Mouse (Mus musculus) ES-E14 (cell line): ENCODE data around the gene Sag. TPM values are rescaled to one million over a fixed set of nuclear protein-coding genes. Genes with fewer than 3 reads are reported as not detected.

Experiments
- DNase-seq: peaks from one replicate; pipeline ENCODE4 v3.0.0-alpha.2; 2013; ENCODE audit warnings: low read depth, low spot score
- H3K27ac ChIP-seq: 2 replicates; pipeline ENCODE4 v1.5.1; 2012; ENCODE audit warnings: low read depth, mild to moderate bottlenecking, low read length, moderate library complexity, mixed read lengths; ENCODE audit not compliant: poor library complexity, insufficient read depth, severe bottlenecking
- H3K36me3 ChIP-seq: 2 replicates; pipeline ENCODE4 v1.6.1; 2012; ENCODE audit warnings: mild to moderate bottlenecking, low read length, moderate library complexity, mixed read lengths; ENCODE audit not compliant: control insufficient read depth, poor library complexity, insufficient read depth, severe bottlenecking
- H3K4me1 ChIP-seq, 2 experiments: fragments of 150-350 bp in 1 of 2; sonication (generic) in 1 of 2; 2 replicates each; pipeline ENCODE4 v1.6.1; 2012; ENCODE audit warnings: low read length in 2 of 2, mild to moderate bottlenecking in 1 of 2, mixed read lengths in 1 of 2; ENCODE audit not compliant: control insufficient read depth in 2 of 2, insufficient read depth in 2 of 2, poor library complexity in 1 of 2
- H3K4me3 ChIP-seq, 2 experiments: fragments of 150-350 bp in 1 of 2; sonication (generic) in 1 of 2; 2 replicates each; pipeline ENCODE4 v1.5.1; 2012; ENCODE audit warnings: low read length in 2 of 2, low read depth in 1 of 2, mild to moderate bottlenecking in 1 of 2, mixed read lengths in 1 of 2; ENCODE audit not compliant: insufficient read depth in 1 of 2, poor library complexity in 1 of 2, severe bottlenecking in 1 of 2
- H3K9ac ChIP-seq: 2 replicates; pipeline ENCODE4 v1.6.1; 2012; ENCODE audit warnings: low read depth, mild to moderate bottlenecking, low read length, mixed read lengths; ENCODE audit not compliant: poor library complexity, insufficient read depth, severe bottlenecking
- H3K9me3 ChIP-seq: fragments of 150-350 bp; sonication (generic); 2 replicates; pipeline ENCODE4 v1.6.1; 2012; ENCODE audit warnings: low read depth, mild to moderate bottlenecking, low read length; ENCODE audit not compliant: control insufficient read depth, insufficient read depth
- CHD2 ChIP-seq: IDR thresholded peaks from 2 replicates; pipeline ENCODE4 v1.6.1; 2014; ENCODE audit warnings: mild to moderate bottlenecking, low read depth, low read length, inconsistent platforms
- HCFC1 ChIP-seq: IDR thresholded peaks from 2 replicates; pipeline ENCODE4 v1.6.1; 2012; ENCODE audit warnings: low read length, inconsistent platforms, borderline replicate concordance; ENCODE audit not compliant: insufficient read depth
- MAFK ChIP-seq: IDR thresholded peaks from 2 replicates; pipeline ENCODE4 v1.6.1; 2014; ENCODE audit warnings: mild to moderate bottlenecking, low read depth, low read length, inconsistent platforms; ENCODE audit not compliant: insufficient read depth
- ZC3H11A ChIP-seq: IDR thresholded peaks from 2 replicates; pipeline ENCODE4 v1.6.1; 2012; ENCODE audit warnings: low read depth, mild to moderate bottlenecking, inconsistent platforms, low read length, borderline replicate concordance
- ZNF384 ChIP-seq: IDR thresholded peaks from 2 replicates; pipeline ENCODE4 v1.6.1; 2012; ENCODE audit warnings: low read depth, low read length, inconsistent platforms
- in situ Hi-C, 2 experiments: fragments of 600-800 bp; cut with MboI; formaldehyde crosslinking; loops; one replicate each; pipeline ENCODE4 v1.15.1; 2025; ENCODE audit warnings: low sequenced_read_pairs in 2 of 2, inconsistent platforms in 1 of 2; ENCODE audit not compliant: unreplicated experiment in 2 of 2
- total RNA-seq: library from RNA; depleted of rRNA; stranded (reverse); fragments of 300-350 nt; gene quantifications from 2 replicates; pipeline ENCODE4 v1.2.3, GENCODE M21; 2012

The Sag gene
- total RNA-seq, 1 experiment, result 1.3 TPM

DNA sequence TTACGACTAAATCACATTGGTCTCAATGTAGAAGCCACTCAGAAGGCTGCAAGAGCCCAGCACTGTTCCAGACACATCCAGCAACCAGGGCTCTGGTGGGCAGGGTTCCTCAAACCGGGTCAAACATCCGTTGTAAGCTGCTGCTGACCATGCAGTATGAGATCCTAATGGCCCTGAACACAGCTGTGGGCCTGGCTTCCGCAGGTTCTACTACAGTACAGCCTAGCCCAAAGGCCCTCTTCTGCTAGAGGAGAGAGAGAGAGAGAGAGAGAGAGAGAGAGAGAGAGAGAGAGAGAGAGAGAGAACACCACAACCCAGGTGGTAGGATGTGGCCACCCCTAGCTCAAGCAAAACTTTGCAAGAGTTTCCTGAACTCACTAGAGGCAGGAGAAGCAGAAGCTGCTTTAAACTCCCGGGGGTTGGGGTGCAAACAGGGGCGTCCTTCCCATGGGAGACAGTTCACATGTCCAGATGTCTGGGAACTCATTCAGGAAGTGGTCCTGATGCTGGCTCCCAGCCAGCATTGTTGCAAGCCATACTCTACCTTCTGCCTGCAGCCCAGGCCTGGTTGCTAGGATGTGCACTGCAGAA is 26.2 kb downstream of the Sag start:
- no peak for TF ChIP-seq MAFK
- DNase-seq, result no peak

GRCm38 (mm10) chr1:87836453-87836852 is 33.0 kb downstream of the Sag start:
- no peak overlapping the region for H3K4me3 ChIP-seq
- TF ChIP-seq MAFK (no peak), HCFC1 (no peak), ZNF384 (no peak), CHD2 (no peak), ZC3H11A (no peak)
- H3K4me1 ChIP-seq, result no peaks in the 10 kb centered on the region; a peak in 1 of 4 replicates
- H3K9me3 ChIP-seq, result no peaks in the 10 kb centered on the region
- no peak overlapping the region for H3K27ac ChIP-seq
- in situ Hi-C loops, result no loop called here
- DNase-seq, result no peak
- no peaks in the 10 kb centered on the region; the same call in 1 of the 2 replicates for H3K36me3 ChIP-seq
- no peak overlapping the region for H3K9ac ChIP-seq

More for the DNA sequence above, 26.2 kb downstream of the Sag start:
- in situ Hi-C loops, result no loop called here
- Histone ChIP-seq H3K9ac (no peak overlapping the region), H3K4me1 (peaks cover 0 to 5% of the 10 kb centered on the region in 2 experiments; a peak in 1 of 4 replicates), H3K9me3 (no peaks in the 10 kb centered on the region), H3K36me3 (no peaks in the 10 kb centered on the region; the same call in 1 of the 2 replicates), H3K4me3 (no peak overlapping the region), H3K27ac (no peak overlapping the region)

- TF ChIP-seq ZC3H11A (no peak), ZNF384 (no peak), HCFC1 (no peak), CHD2 (no peak), MAFK (no peak)
- in situ Hi-C loops, result no loop called here
- Histone ChIP-seq H3K27ac (no peak overlapping the region), H3K4me1 (no peaks in the 10 kb centered on the region; a peak in 1 of 4 replicates), H3K36me3 (no peaks in the 10 kb centered on the region; the same call in 1 of the 2 replicates), H3K9me3 (no peaks in the 10 kb centered on the region), H3K4me3 (no peak overlapping the region), H3K9ac (no peak overlapping the region)
- DNase-seq, result no peak
Measured at GRCm38 (mm10) chr1:87837018-87837417, 33.5 kb downstream of the Sag start.

GRCm38 (mm10) chr1:87840411-87841208 is 37.1 kb downstream of the Sag start:
- Histone ChIP-seq H3K4me3 (no peak overlapping the region), H3K9me3 (no peaks in the 10 kb centered on the region), H3K36me3 (no peaks in the 10 kb centered on the region), H3K4me1 (no peaks in the 10 kb centered on the region), H3K27ac (no peak overlapping the region), H3K9ac (no peak overlapping the region)
- in situ Hi-C loops, result no loop called here
- no peak for TF ChIP-seq HCFC1
- TF ChIP-seq MAFK, result no peak
- TF ChIP-seq ZNF384, result no peak
- no peak for TF ChIP-seq ZC3H11A
- no peak for TF ChIP-seq CHD2
- DNase-seq, result no peak
